Mouse (Mus musculus) liver, embryonic 11.5 days (tissue): Measurements from ENCODE around the gene H2-K1. TPM values are rescaled to one million over a fixed set of nuclear protein-coding genes. Genes with fewer than 3 reads are reported as not detected.

Experiments used
- ATAC-seq: fragments of 200-750 bp; cut with Nextera tagmentation; replicated peaks from 2 replicates; pipeline ENCODE4 v1.8.0; 2017; ENCODE audit warnings: moderate number of reproducible peaks, mild to moderate bottlenecking, moderate TSS enrichment, moderate library complexity; ENCODE audit not compliant: low FRiP score
- DNase-seq: peaks from one replicate; pipeline ENCODE4 v3.0.0-alpha.2; 2017; ENCODE audit warnings: low spot score
- H3K27ac ChIP-seq: fragments of 300-500 bp; sonication (generic); 2 replicates; pipeline ENCODE4 v1.5.1; 2014; ENCODE audit warnings: mild to moderate bottlenecking, low read depth, low read length, control low read depth
- H3K27me3 ChIP-seq: fragments of 300-500 bp; sonication (generic); replicated peaks from 2 replicates; pipeline ENCODE4 v1.6.1; 2014; ENCODE audit warnings: low read length, mixed read lengths; ENCODE audit not compliant: control insufficient read depth, insufficient read depth
- H3K36me3 ChIP-seq: fragments of 300-500 bp; sonication (generic); 2 replicates; pipeline ENCODE4 v1.6.1; 2014; ENCODE audit warnings: mild to moderate bottlenecking, low read length, moderate library complexity, mixed read lengths; ENCODE audit not compliant: control insufficient read depth, insufficient read depth
- H3K4me1 ChIP-seq: fragments of 300-500 bp; sonication (generic); replicated peaks from 2 replicates; pipeline ENCODE4 v1.6.1; 2014; ENCODE audit warnings: low read length, mixed read lengths; ENCODE audit not compliant: control insufficient read depth, insufficient read depth
- H3K4me2 ChIP-seq: fragments of 300-500 bp; sonication (generic); 2 replicates; pipeline ENCODE4 v1.6.1; 2014; ENCODE audit warnings: mild to moderate bottlenecking, control low read depth, moderate library complexity
- H3K4me3 ChIP-seq: fragments of 300-500 bp; sonication (generic); 2 replicates; pipeline ENCODE4 v1.5.1; 2014; ENCODE audit warnings: low read depth, low read length, control low read depth
- H3K9ac ChIP-seq: fragments of 300-500 bp; sonication (generic); 2 replicates; pipeline ENCODE4 v1.6.1; 2014; ENCODE audit warnings: low read depth, low read length, control low read depth
- H3K9me3 ChIP-seq: fragments of 300-500 bp; sonication (generic); 2 replicates; pipeline ENCODE4 v1.6.1; 2016; ENCODE audit warnings: low read length, inconsistent platforms, mixed read lengths; ENCODE audit not compliant: control insufficient read depth
- WGBS: fragments of 180-500 bp; shearing (Covaris S2); extraction: QIAGEN DNeasy Blood & Tissue Kit; methylation state at CpG from one replicate; pipeline ENCODE4 v1.1.7; 2014; 5-methylcytosine and 5-hydroxymethylcytosine counted together
- polyA plus RNA-seq: library from polyadenylated mRNA; unstranded; fragments of >200 nt; fragmentation: Nextera tagmentation; extraction: Ambion mirVana; gene quantifications from 2 replicates; pipeline ENCODE4 v1.2.1, GENCODE M21; 2014

H2-K1 gene
- polyA plus RNA-seq, 1 experiment from 2014 or later: 82.7 TPM

DNA sequence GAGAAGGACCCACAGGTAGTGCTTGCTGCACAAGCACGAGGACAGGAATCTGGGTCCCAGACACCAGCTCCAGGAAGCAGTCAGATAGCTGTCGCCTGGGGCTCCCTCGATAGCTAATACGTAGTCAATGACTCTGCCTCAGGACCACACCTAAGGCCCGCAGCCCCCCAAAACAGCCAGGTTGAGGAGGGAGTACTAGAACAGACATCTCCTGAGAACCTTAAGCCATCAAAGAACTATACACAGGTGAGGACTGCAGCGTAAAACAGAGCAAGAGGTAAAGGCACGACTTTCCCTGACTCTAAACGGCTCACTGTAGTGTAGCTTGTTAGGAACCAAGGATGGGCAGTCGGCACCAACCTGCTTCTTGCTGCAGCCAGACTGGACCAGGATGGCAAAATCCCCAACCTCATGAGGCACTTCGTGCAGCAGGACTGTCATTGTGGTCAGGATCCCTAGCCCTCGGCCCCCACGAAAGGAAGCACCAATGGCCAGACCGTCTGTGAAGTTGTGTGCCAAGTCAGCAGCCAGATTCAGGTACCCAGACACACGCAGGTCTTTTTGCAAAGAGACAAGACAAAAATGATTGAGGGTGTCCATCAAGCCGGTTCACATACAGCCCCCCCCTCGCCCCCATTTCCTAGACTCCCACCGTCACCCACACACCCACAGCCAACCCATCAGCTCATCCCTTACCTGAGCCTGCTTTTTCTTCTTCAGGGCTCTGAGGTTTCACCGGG lies 29.2 kb upstream of the H2-K1 start:
- no peak for DNase-seq
- no peak overlapping the region for H3K27ac ChIP-seq

DNA sequence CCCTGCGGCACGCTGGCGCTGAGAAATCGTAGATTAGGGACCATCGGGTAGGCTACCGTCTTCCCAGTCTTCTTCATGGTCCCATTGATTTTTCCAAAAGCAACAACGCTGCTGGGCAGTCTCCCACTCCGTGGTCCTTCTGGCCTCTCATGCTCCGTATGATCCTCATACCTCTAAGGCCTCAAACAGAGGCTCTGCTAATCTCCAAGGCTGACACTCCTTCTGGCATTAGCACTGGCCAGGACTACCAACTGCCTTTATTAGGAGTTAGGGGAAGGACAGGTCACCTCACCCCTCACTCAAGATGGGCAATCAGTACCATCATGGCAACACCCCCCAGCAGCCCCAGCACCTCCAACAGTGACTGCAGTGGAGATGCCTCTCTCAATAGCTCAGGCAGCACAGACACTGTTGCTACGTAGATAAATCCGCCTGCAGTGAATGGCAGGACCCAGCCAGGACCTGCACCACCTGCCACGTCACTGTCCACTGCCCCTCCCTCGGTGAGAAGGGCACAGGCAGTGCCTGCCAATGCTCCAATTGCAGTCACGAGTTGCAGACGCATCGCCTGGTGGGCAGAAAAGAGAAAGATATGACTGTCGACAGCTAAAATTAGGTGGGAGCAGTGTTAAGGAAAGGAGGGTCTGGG lies 28.5 kb upstream of the H2-K1 start:
- Histone ChIP-seq H3K27me3 (no peaks in the 10 kb centered on the region), H3K27ac (no peak overlapping the region; the same call in 1 of the 2 replicates), H3K4me3 (peak overlapping the region; percentile 81), H3K9me3 (no peaks in the 10 kb centered on the region), H3K4me1 (peaks cover 62% of the 10 kb centered on the region), H3K4me2 (peak overlapping the region; percentile 76), H3K9ac (peak overlapping the region; percentile 64; the same call in 1 of the 2 replicates), H3K36me3 (peaks cover 19% of the 10 kb centered on the region)
- WGBS: 81% methylated on average over 17 of the region's 17 CpGs
- no peak for DNase-seq
- ATAC-seq: no peak

More for the DNA sequence above, 29.2 kb upstream of the H2-K1 start:
- 87% methylated on average over 18 of the region's 18 CpGs for WGBS
- Histone ChIP-seq H3K4me3 (peak overlapping the region; percentile 81), H3K9me3 (no peaks in the 10 kb centered on the region), H3K4me1 (peaks cover 60% of the 10 kb centered on the region), H3K36me3 (peaks cover 21% of the 10 kb centered on the region), H3K27me3 (no peaks in the 10 kb centered on the region), H3K9ac (no peak overlapping the region), H3K4me2 (peak overlapping the region; percentile 100)
- ATAC-seq: no peak

DNA sequence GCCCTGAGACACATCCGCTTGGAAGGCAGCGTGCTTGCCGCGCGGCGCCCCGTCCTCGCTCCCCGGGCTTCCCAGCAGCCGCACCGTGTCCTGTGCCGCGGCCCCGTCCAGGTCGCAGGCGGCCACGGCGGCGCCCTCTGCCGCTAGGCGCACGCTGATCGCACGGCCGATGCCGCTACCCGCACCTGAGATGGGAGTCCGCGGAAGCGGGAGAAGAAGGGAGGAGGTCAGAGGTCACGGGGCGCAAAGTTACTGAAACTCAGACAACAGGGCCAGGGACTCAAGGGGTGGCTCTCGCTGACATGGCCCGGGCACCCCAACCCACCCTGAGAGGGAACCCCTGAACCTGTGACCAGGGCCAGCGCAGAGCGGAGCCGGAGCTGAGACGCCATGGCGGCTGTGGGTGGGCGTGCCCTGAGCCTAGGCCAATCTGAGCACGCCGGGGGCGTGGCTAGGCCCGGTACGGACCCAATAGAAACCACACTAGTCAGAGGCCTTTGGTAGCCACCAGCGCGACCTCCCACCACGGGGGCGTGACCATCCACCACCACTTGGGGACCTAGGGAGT lies 27.6 kb upstream of the H2-K1 start, which contains the start of gene H2-Ke6:
TSS of gene H2-Ke6 (minus strand) at position 405 of the 568 bp plus-strand sequence.
- H3K36me3 ChIP-seq: peaks cover 25% of the 10 kb centered on the region
- H3K4me3 ChIP-seq: peak within 1 kb of the TSS; percentile 81
- peak; percentile 78 for ATAC-seq
- peak within 1 kb of the TSS; percentile 76 for H3K4me2 ChIP-seq
- DNase-seq: peak; percentile 94
- under 1% methylated on average over 49 of the region's 49 CpGs for WGBS
- peaks cover 54% of the 10 kb centered on the region for H3K4me1 ChIP-seq
- 0 out of 2 replicates have a peak, but pooled peaks cover 2% of the 10 kb centered on the region for H3K9me3 ChIP-seq
- peak within 1 kb of the TSS; percentile 64 for H3K9ac ChIP-seq
- peak within 1 kb of the TSS; percentile 53 for H3K27ac ChIP-seq
- H3K27me3 ChIP-seq: no peaks in the 10 kb centered on the region

DNA sequence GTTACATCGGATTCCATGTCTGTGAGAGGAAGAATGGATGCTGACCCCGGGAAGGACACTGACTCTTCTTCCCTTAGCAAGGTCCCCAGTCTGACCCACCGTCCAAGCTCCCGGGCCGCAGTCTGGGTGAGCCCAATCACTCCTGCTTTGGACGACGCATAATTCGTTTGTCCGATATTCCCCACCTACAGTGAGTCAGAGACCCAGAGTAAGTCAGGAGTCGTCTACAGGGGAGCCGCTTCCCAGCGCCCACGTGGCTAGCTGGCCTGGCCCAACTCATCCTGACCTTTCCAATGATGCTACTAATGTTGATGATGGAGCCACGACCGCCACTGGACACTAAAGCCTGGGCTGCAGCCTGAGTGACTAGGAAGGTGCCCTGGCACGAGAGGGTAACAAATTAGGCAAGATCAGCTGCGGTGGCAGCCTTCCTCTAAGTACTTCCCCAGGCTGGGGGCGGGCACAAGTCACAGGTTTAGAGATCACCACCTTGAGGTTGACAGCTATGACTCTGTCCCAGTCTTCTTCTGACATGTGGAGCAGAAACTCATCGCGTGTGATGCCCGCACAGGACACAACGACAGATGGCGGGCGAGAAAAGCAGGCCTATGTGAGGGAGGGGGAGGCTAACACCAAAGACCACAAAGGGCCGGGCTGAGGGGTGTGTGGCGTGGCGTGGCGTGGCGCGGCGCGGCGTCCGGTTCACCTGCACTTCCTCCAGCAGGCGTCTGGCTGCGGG lies 26.9 kb upstream of the H2-K1 start:
- peak overlapping the region; percentile 53 for H3K27ac ChIP-seq
- peaks cover 52% of the 10 kb centered on the region for H3K4me1 ChIP-seq
- H3K27me3 ChIP-seq: no peaks in the 10 kb centered on the region
- DNase-seq: no peak
- H3K36me3 ChIP-seq: peaks cover 27% of the 10 kb centered on the region
- H3K9ac ChIP-seq: peak overlapping the region; percentile 64
- peak overlapping the region; percentile 80 for H3K4me3 ChIP-seq
- no peak for ATAC-seq
- 14% methylated on average over 36 of the region's 36 CpGs for WGBS
- peak overlapping the region; percentile 76 for H3K4me2 ChIP-seq
- 0 out of 2 replicates have a peak, but pooled peaks cover 3% of the 10 kb centered on the region for H3K9me3 ChIP-seq

DNA sequence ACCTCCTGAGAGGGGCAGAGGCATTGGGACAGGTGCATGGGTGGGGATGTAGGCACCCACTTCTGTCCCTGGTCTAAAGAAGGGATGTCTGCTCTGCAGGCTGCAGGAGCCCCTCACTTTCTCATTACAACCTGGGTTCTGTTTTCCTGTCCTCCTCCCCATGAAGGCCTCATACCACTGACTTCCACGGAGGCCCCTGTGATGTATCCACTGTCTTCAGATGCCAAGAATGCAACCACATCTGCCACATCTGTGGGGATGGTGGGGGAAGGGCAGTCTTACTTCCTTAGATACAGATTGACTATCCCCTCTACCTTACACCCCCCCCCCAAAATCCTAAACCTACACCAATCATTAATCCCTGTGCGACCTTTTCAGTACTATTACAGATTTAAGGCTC lies 26.1 kb upstream of the H2-K1 start:
- no peak overlapping the region for H3K27ac ChIP-seq
- DNase-seq (no peak), ATAC-seq (no peak)
- 0 out of 2 replicates have a peak, but pooled peaks cover 3% of the 10 kb centered on the region for H3K9me3 ChIP-seq
- no peak overlapping the region for H3K9ac ChIP-seq
- H3K4me1 ChIP-seq: peaks cover 52% of the 10 kb centered on the region
- WGBS: 35% methylated on average over 2 of the region's 2 CpGs
- H3K4me2 ChIP-seq: peak overlapping the region; percentile 97
- H3K36me3 ChIP-seq: peaks cover 31% of the 10 kb centered on the region
- H3K27me3 ChIP-seq: no peaks in the 10 kb centered on the region
- H3K4me3 ChIP-seq: peak overlapping the region; percentile 88; the same call in 1 of the 2 replicates

DNA sequence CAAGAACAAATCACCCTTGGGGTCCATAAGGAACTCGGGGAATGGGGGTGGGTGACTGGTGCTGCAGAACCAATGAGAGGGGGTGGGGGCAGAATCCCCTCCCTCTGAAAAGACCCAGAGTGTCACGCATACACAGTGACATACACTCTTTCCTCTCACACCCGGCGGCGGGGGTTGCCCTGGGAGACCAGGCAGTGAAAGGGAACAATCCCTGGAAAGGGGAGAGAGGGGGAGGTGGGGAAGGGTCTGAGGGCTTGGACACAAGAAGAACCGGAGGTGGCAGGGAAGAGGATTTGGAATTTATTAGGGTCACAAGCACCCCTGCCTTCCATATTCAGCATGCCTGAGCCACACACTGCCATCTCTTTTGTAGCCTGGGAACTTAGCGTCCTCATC lies 25.6 kb upstream of the H2-K1 start:
- WGBS: 25% methylated on average over 7 of the region's 7 CpGs
- Histone ChIP-seq H3K36me3 (peaks cover 36% of the 10 kb centered on the region), H3K27ac (no peak overlapping the region), H3K4me1 (peaks cover 51% of the 10 kb centered on the region), H3K4me2 (peak overlapping the region; percentile 97), H3K9ac (peak overlapping the region; percentile 93), H3K4me3 (peak overlapping the region; percentile 88), H3K27me3 (no peaks in the 10 kb centered on the region), H3K9me3 (peaks cover 4% of the 10 kb centered on the region; the same call in 1 of the 2 replicates)
- DNase-seq (no peak), ATAC-seq (no peak)

DNA sequence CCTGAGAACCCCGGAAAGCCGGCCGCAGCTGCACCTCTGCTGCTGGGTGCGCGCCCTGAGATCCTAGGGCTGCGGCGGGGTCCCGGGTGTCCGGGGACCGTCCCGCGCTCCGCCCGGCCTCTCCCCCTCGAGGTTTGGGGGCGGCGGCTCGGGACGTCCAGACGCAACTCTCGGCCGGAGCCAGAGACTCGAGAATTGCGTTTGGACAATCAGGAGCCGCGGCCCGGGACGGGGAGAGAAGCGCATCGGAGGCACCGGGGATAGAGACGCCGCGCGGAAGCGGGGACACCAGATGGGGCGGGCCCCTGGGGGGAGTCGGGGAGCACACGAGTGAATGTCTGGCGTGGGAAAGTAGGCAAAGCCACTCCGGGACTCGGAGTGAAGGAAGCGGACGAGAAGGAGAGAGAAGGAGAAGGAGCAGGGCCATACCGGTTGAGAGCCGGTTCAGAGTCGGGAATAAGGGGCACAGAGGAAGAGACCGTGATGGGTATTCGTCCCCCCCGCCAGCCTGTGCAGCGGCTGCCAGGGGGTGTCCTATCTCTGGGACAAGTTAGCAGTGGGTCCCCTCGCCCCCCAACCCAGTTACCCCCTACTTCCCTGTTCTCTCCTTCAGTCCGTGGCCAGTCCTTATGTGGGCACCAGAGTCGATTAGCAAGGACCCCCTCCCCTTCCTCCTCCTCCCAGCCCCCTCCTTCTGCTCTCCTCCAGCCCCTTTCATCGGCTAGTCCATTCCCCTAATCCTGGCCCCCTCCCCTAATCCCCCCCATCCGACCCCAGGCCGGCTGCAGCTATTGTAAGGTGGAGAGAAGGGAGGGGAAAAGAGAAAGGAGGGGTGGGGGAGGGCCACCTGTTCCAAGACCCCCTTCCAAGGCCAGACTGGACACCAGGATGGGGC lies 25.0 kb upstream of the H2-K1 start:
- Histone ChIP-seq H3K27me3 (no peaks in the 10 kb centered on the region), H3K4me1 (peaks cover 45% of the 10 kb centered on the region), H3K9me3 (peaks cover 6% of the 10 kb centered on the region; the same call in 1 of the 2 replicates), H3K4me3 (peak overlapping the region; percentile 88), H3K36me3 (peaks cover 34% of the 10 kb centered on the region), H3K4me2 (peak overlapping the region; percentile 97), H3K27ac (peak overlapping the region; percentile 90), H3K9ac (peak overlapping the region; percentile 93)
- DNase-seq (no peak), ATAC-seq (peak; percentile 22)
- 1% methylated on average over 57 of the region's 57 CpGs for WGBS
